Mouse (Mus musculus) MEL (cell line): ENCODE measurements around the gene Gpbp1l1. TPM values are rescaled to one million over a fixed set of nuclear protein-coding genes. Genes with fewer than 3 reads are reported as not detected.

Experiments
- DNase-seq: peaks from one replicate; pipeline ENCODE4 v3.0.0; 2011; ENCODE audit warnings: low read depth, low spot score
- H3K27ac ChIP-seq: 2 replicates; pipeline ENCODE4 v1.5.1; 2012; ENCODE audit warnings: low read depth, mild to moderate bottlenecking, control low read depth, low read length, moderate library complexity; ENCODE audit not compliant: control insufficient read depth
- H3K27me3 ChIP-seq, 2 experiments: fragments of 150-350 bp in 1 of 2; sonication (generic) in 1 of 2; 2 replicates each; pipeline ENCODE4 v1.6.1; 2012; ENCODE audit warnings: low read length in 2 of 2, mild to moderate bottlenecking in 2 of 2, improper control_type of control experiment in 1 of 2, moderate library complexity in 1 of 2; ENCODE audit not compliant: insufficient read depth in 2 of 2, control insufficient read depth in 1 of 2
- H3K36me3 ChIP-seq, 2 experiments: 2 replicates each; pipeline ENCODE4 v1.6.1; 2012 to 2014; ENCODE audit warnings: low read length in 2 of 2, improper control_type of control experiment in 1 of 2, inconsistent platforms in 1 of 2, mild to moderate bottlenecking in 1 of 2; ENCODE audit not compliant: insufficient read depth in 2 of 2, control insufficient read depth in 1 of 2
- H3K4me1 ChIP-seq, 2 experiments: fragments of 150-350 bp in 1 of 2; sonication (generic) in 1 of 2; 2 replicates each; pipeline ENCODE4 v1.6.1; 2012; ENCODE audit warnings: low read length in 2 of 2, improper control_type of control experiment in 1 of 2, mild to moderate bottlenecking in 1 of 2; ENCODE audit not compliant: insufficient read depth in 2 of 2, control insufficient read depth in 1 of 2
- H3K4me3 ChIP-seq, 2 experiments: fragments of 150-350 bp in 1 of 2; sonication (generic) in 1 of 2; 2 replicates each; pipeline ENCODE4 v1.5.1; 2012; ENCODE audit warnings: low read depth in 2 of 2, low read length in 2 of 2, mild to moderate bottlenecking in 2 of 2, moderate library complexity in 2 of 2, control low read depth in 1 of 2, improper control_type of control experiment in 1 of 2; ENCODE audit not compliant: control insufficient read depth in 1 of 2, insufficient read depth in 1 of 2
- H3K79me2 ChIP-seq: 2 replicates; pipeline ENCODE4 v1.6.1; 2012; ENCODE audit warnings: mild to moderate bottlenecking, low read length, moderate library complexity; ENCODE audit not compliant: control insufficient read depth, poor library complexity, insufficient read depth
- H3K9ac ChIP-seq: 2 replicates; pipeline ENCODE4 v1.6.1; 2012; ENCODE audit warnings: low read depth, mild to moderate bottlenecking, control low read depth, low read length, moderate library complexity; ENCODE audit not compliant: control insufficient read depth, poor library complexity, severe bottlenecking
- H3K9me3 ChIP-seq: fragments of 150-350 bp; sonication (generic); replicated peaks from 2 replicates; pipeline ENCODE4 v1.6.1; 2012; ENCODE audit warnings: mild to moderate bottlenecking, low read length, improper control_type of control experiment, moderate library complexity; ENCODE audit not compliant: insufficient read depth
- CTCF ChIP-seq, 3 experiments: IDR thresholded peaks in 2 of 3; conservative IDR thresholded peaks in 1 of 3; 2 replicates each; pipeline ENCODE4 v1.5.1; 2011 to 2012; ENCODE audit warnings: low read length in 3 of 3, low read depth in 2 of 3, mild to moderate bottlenecking in 2 of 3, improper control_type of control experiment in 1 of 3, inconsistent platforms in 1 of 3, mixed read lengths in 1 of 3, moderate library complexity in 1 of 3; ENCODE audit not compliant: control insufficient read depth in 1 of 3, insufficient read depth in 1 of 3, poor library complexity in 1 of 3, severe bottlenecking in 1 of 3
- ETS1 ChIP-seq: IDR thresholded peaks from 2 replicates; pipeline ENCODE4 v1.6.1; 2012; ENCODE audit warnings: low read depth, mild to moderate bottlenecking, inconsistent platforms, low read length, improper control_type of control experiment, moderate library complexity
- GATA1 ChIP-seq: IDR thresholded peaks from 2 replicates; pipeline ENCODE4 v1.6.1; 2011; ENCODE audit warnings: low read depth, low read length, improper control_type of control experiment
- MYB ChIP-seq: IDR thresholded peaks from 2 replicates; pipeline ENCODE4 v1.6.1; 2011; ENCODE audit warnings: mild to moderate bottlenecking, low read depth, low read length, improper control_type of control experiment
- MYC ChIP-seq: IDR thresholded peaks from 2 replicates; pipeline ENCODE4 v1.6.1; 2011; ENCODE audit warnings: low read depth, mild to moderate bottlenecking, low read length, improper control_type of control experiment, moderate library complexity
- NELFE ChIP-seq: IDR thresholded peaks from 2 replicates; pipeline ENCODE4 v1.6.1; 2011; ENCODE audit warnings: low read depth, low read length, improper control_type of control experiment
- NRF1 ChIP-seq: IDR thresholded peaks from 2 replicates; pipeline ENCODE4 v1.6.1; 2014; ENCODE audit warnings: low read depth, mild to moderate bottlenecking, inconsistent platforms, low read length, improper control_type of control experiment, moderate library complexity; ENCODE audit not compliant: poor library complexity, insufficient read depth, severe bottlenecking
- POLR2A ChIP-seq, 2 experiments: IDR thresholded peaks; 2 replicates each; pipeline ENCODE4 v1.6.1; 2011 to 2012; ENCODE audit warnings: low read length in 2 of 2, mild to moderate bottlenecking in 2 of 2, control low read depth in 1 of 2, improper control_type of control experiment in 1 of 2, low read depth in 1 of 2, moderate library complexity in 1 of 2; ENCODE audit not compliant: control insufficient read depth in 1 of 2, insufficient read depth in 1 of 2, poor library complexity in 1 of 2
- POLR2AphosphoS5 ChIP-seq: IDR thresholded peaks from 2 replicates; pipeline ENCODE4 v1.6.1; 2012; ENCODE audit warnings: low read depth, borderline replicate concordance, mild to moderate bottlenecking, inconsistent platforms, low read length, moderate library complexity, mixed read lengths
- TAL1 ChIP-seq: IDR thresholded peaks from 2 replicates; pipeline ENCODE4 v1.6.1; 2012; ENCODE audit warnings: mild to moderate bottlenecking, inconsistent platforms, low read length, moderate library complexity, mixed read lengths
- TBP ChIP-seq: IDR thresholded peaks from 2 replicates; pipeline ENCODE4 v1.8.0; 2011; ENCODE audit warnings: low read depth, low read length, improper control_type of control experiment
- TCF12 ChIP-seq: IDR thresholded peaks from 2 replicates; pipeline ENCODE4 v1.6.1; 2014; ENCODE audit warnings: low read depth, mild to moderate bottlenecking, inconsistent platforms, low read length, improper control_type of control experiment, moderate library complexity
- UBTF ChIP-seq: IDR thresholded peaks from 2 replicates; pipeline ENCODE4 v1.6.1; 2012; ENCODE audit warnings: low read depth, mild to moderate bottlenecking, inconsistent platforms, low read length, improper control_type of control experiment, moderate library complexity, borderline replicate concordance; ENCODE audit not compliant: insufficient read depth
- ZC3H11A ChIP-seq: IDR thresholded peaks from 2 replicates; pipeline ENCODE4 v1.6.1; 2012; ENCODE audit warnings: low read depth, mild to moderate bottlenecking, inconsistent platforms, low read length, improper control_type of control experiment
- ZKSCAN1 ChIP-seq: IDR thresholded peaks from 2 replicates; pipeline ENCODE4 v1.6.1; 2012; ENCODE audit warnings: low read depth, mild to moderate bottlenecking, inconsistent platforms, low read length, improper control_type of control experiment, moderate library complexity
- polyA plus RNA-seq, 2 experiments: library from polyadenylated mRNA; stranded (reverse) in 1 of 2; unstranded in 1 of 2; fragments of >175 nt in 1 of 2; fragments of >200 nt in 1 of 2; gene quantifications; 2 replicates each; pipeline versions ENCODE4 v1.2.1 to v1.2.4; 2012; ENCODE audit warnings: low replicate concordance in 2 of 2, low read depth in 1 of 2; ENCODE audit not compliant: insufficient read length in 2 of 2, insufficient read depth in 1 of 2, missing spikeins in 1 of 2
- total RNA-seq: library from RNA; depleted of rRNA; stranded (reverse); fragments of 300-350 nt; gene quantifications from 2 replicates; pipeline ENCODE4 v1.2.3, GENCODE M21; 2012

Gpbp1l1 gene
- total and polyA plus RNA-seq, 3 experiments = 29.1 to 46.3 TPM; not detected in 1

- peak overlapping the region; percentile 81 for H3K9ac ChIP-seq
- TF ChIP-seq ETS1 = no peak
- no peak for TF ChIP-seq ZC3H11A
- 0 out of 2 replicates have a peak, but pooled peaks have one; percentile 24 for TF ChIP-seq GATA1
- TF ChIP-seq, all 39 proteins: peak for 1
- DNase-seq = peak; percentile 57
- peak overlapping the region; percentile 66 for H3K27ac ChIP-seq
- peak overlapping the region; percentile 82 to 97 for H3K4me3 ChIP-seq
- 0 out of 4 replicates have a peak, but pooled peaks cover 0 to 2% of the 10 kb centered on the region in 2 experiments for H3K4me1 ChIP-seq
- H3K36me3 ChIP-seq = peaks cover 0 to 27% of the 10 kb centered on the region in 2 experiments; a peak in 2 of 4 replicates
- no peaks in the 10 kb centered on the region for H3K9me3 ChIP-seq
- no peaks in the 10 kb centered on the region for H3K27me3 ChIP-seq
- peaks cover 56% of the 10 kb centered on the region for H3K79me2 ChIP-seq
Observed at GRCm38 (mm10) chr4:116558151-116558882, 859 bp downstream of the Gpbp1l1 start.

DNA sequence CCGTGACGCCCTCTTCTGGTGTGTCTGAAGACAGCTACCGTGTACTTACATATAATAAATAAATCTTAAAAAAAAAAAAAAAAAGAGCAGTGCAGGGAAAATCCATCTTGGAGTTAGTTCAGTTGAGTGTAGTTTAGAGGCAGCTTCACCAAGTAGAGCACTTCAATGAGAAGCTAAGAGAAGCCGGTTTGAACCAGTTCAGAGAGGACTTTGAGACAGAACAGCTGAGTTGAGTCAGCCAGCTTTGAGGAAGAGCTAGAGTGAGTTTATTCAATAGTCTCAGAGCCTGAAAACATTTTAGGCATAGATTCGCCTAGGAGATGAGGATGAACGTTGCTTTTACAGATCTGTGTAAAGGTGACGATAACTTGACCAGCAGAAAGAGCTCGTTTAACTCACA is 38.3 kb downstream of the Gpbp1l1 start:
- DNase-seq = no peak
- Histone ChIP-seq H3K9me3 (no peaks in the 10 kb centered on the region), H3K27ac (no peak overlapping the region), H3K9ac (no peak overlapping the region), H3K4me3 (no peak overlapping the region), H3K36me3 (peaks cover 5 to 6% of the 10 kb centered on the region in 2 experiments), H3K27me3 (no peaks in the 10 kb centered on the region), H3K79me2 (peaks cover 6% of the 10 kb centered on the region; the same call in 1 of the 2 replicates), H3K4me1 (peaks cover 5 to 9% of the 10 kb centered on the region in 2 experiments; a peak in 2 of 4 replicates)
- TF ChIP-seq MYC = no peak
- no peak for TF ChIP-seq ETS1
- no peak for TF ChIP-seq GATA1
- TF ChIP-seq POLR2AphosphoS5 = no peak
- TF ChIP-seq NELFE = no peak
- TF ChIP-seq CTCF (IDR thresholded peaks at IDR 0.05 in 2 of 3, conservative IDR thresholded peaks at IDR 0.05 in 1 of 3; ENCODE audit: control insufficient read depth in 1 of 3, insufficient read depth in 1 of 3, low read depth in 2 of 3, low read length in 3 of 3, poor library complexity in 1 of 3, severe bottlenecking in 1 of 3) = no peak
- no peak for TF ChIP-seq UBTF
- TF ChIP-seq NRF1 = no peak
- TF ChIP-seq MYB = no peak
- TF ChIP-seq TCF12 = no peak
- no peak for TF ChIP-seq POLR2A (IDR thresholded peaks at IDR 0.05; ENCODE audit: control insufficient read depth in 1 of 2, insufficient read depth in 1 of 2, low read depth in 1 of 2, low read length in 2 of 2, poor library complexity in 1 of 2)
- TF ChIP-seq TAL1 = no peak
- no peak for TF ChIP-seq ZKSCAN1
- TF ChIP-seq TBP = no peak
